Mouse (Mus musculus): ENCODE results near the gene Krtap20-2.
"Not testable (repeated sequence)": the region's sequence is repeated elsewhere in the genome, so short reads cannot be mapped to it uniquely, and the experiment has no call there.

Gene Krtap20-2

GRCm38 (mm10) chr16:89205561-89205960, at the start of gene Krtap20-2:
Krtap20-2 (plus strand) TSS chr16:89205861.
- in situ Hi-C loops (cut with MboI, MseI), result no loop called here

GRCm38 (mm10) chr16:89157652-89158051, 48.0 kb upstream of the Krtap20-2 start, which contains the start of gene Gm9789:
Gm9789 (plus strand) TSS chr16:89157952.
- in situ Hi-C loops (cut with MboI, MseI), result no loop called here

GRCm38 (mm10) chr16:89169190-89169589, 36.5 kb upstream of the Krtap20-2 start, which contains the start of gene Gm7735:
Gm7735 (plus strand) TSS chr16:89169490.
- in situ Hi-C loops (cut with MboI, MseI), result not testable (repeated sequence)

GRCm38 (mm10) chr16:89174435-89174834, 31.2 kb upstream of the Krtap20-2 start, which contains the start of gene 1110057P08Rik:
1110057P08Rik (plus strand) TSS chr16:89174735.
- in situ Hi-C loops (cut with MboI, MseI), result no loop called here

GRCm38 (mm10) chr16:89188621-89189020, 17.0 kb upstream of the Krtap20-2 start:
- in situ Hi-C loops (cut with MboI, MseI), result no loop called here
